8 mouse cellular contexts compared by ENCODE assay signal in the genomic region with DNA sequence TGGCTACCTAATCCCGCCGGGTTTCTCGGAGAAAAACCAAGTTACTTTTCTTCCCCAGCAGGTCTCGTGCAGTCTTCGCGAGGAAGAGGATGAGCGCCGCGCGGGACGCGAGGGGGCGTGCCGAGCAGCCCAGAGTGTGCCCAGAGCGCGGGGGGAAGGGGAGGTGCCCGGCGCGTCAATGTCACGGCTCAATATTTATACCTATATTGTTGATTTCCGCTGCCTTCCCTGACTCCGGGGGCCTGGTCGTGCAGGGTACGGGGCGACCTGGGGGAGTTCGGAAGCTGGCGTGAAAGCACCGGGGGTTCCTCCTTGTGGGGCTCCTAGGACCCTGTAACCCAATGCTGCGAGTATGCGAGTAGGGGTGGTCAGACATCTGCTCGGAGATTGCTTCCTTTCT.
DNase-seq lines count a peak whose midpoint lies in the region; ATAC-seq and TF ChIP-seq lines count a peak whose summit lies in the region.

No protein-coding gene starts in this region.

- peaks cover 29% of the 10 kb centered on the region for H3K27me3 ChIP-seq in lung, embryonic 14.5 days (ENCODE audit: insufficient read depth, low read length)
- H3K27me3 ChIP-seq in forebrain, embryonic 12.5 days: peaks cover 43% of the 10 kb centered on the region
- peaks cover 30% of the 10 kb centered on the region for H3K27me3 ChIP-seq in intestine, postnatal 0 days (replicated peaks; ENCODE audit: control insufficient read depth, insufficient read depth, low read length)
- peaks cover 5% of the 10 kb centered on the region for H3K27me3 ChIP-seq in thymus, adult 2 months (ENCODE audit: control insufficient read depth, insufficient read depth, low read length)

- TF ChIP-seq POLR2A in thymus, adult 2 months (IDR thresholded peaks at IDR 0.05; ENCODE audit: control insufficient read depth, extremely low read depth, insufficient read depth, low read length, poor library complexity): no peak

- peak overlapping the region; percentile 99 for H3K4me2 ChIP-seq in lung, embryonic 14.5 days
- peak overlapping the region; percentile 98 for H3K4me2 ChIP-seq in forebrain, embryonic 12.5 days
- peak overlapping the region; percentile 99 for H3K4me2 ChIP-seq in intestine, postnatal 0 days (replicated peaks; ENCODE audit: low read depth)

- ATAC-seq in lung, embryonic 14.5 days (ENCODE audit: insufficient read depth): peak; percentile 75
- peak; percentile 68 for ATAC-seq in forebrain, embryonic 12.5 days (ENCODE audit: low FRiP score)
- 0 out of 2 replicates have a peak, but pooled peaks have one; percentile 16 for ATAC-seq in intestine, postnatal 0 days
- ATAC-seq in megakaryocyte progenitor cell, adult 5-6 weeks (replicated peaks; ENCODE audit: poor library complexity): peak; percentile 49
- no peak for ATAC-seq in monocyte, adult 5-6 weeks (replicated peaks; ENCODE audit: insufficient number of reproducible peaks, low FRiP score, low TSS enrichment, poor library complexity, severe bottlenecking)

- no peaks in the 10 kb centered on the region for H3K9me3 ChIP-seq in lung, embryonic 14.5 days (ENCODE audit: low read depth, low read length)
- no peaks in the 10 kb centered on the region for H3K9me3 ChIP-seq in forebrain, embryonic 12.5 days
- no peaks in the 10 kb centered on the region for H3K9me3 ChIP-seq in intestine, postnatal 0 days (ENCODE audit: control insufficient read depth)

- peak; percentile 40 for DNase-seq in lung, embryonic 14.5 days
- DNase-seq in lung, adult 18-20 months: no peak
- DNase-seq in adrenal gland, postnatal 25 days: peak; percentile 26
- DNase-seq in thymus, adult 2 months: peak; percentile 69

- under 1% methylated on average over 29 of the region's 31 CpGs for WGBS in lung, embryonic 14.5 days
- under 1% methylated on average over 31 of the region's 31 CpGs for WGBS in forebrain, embryonic 12.5 days
- WGBS in intestine, postnatal 0 days: 1% methylated on average over 30 of the region's 31 CpGs
- WGBS in thymus, adult 2 months: under 1% methylated on average over 31 of the region's 31 CpGs

- no peak overlapping the region for H3K27ac ChIP-seq in lung, embryonic 14.5 days (ENCODE audit: low read depth)
- no peak overlapping the region for H3K27ac ChIP-seq in forebrain, embryonic 12.5 days
- no peak overlapping the region for H3K27ac ChIP-seq in intestine, postnatal 0 days (ENCODE audit: low read depth, low read length)
- H3K27ac ChIP-seq in thymus, adult 2 months (ENCODE audit: control insufficient read depth, insufficient read depth, low read length): no peak overlapping the region

- H3K4me1 ChIP-seq in lung, embryonic 14.5 days (ENCODE audit: insufficient read depth): peaks cover 4% of the 10 kb centered on the region; the same call in 1 of the 2 replicates
- peaks cover 27% of the 10 kb centered on the region for H3K4me1 ChIP-seq in forebrain, embryonic 12.5 days
- no peaks in the 10 kb centered on the region for H3K4me1 ChIP-seq in intestine, postnatal 0 days (replicated peaks; ENCODE audit: control insufficient read depth, insufficient read depth, low read length)
- H3K4me1 ChIP-seq in thymus, adult 2 months (replicated peaks; ENCODE audit: control insufficient read depth, insufficient read depth, low read length): peaks cover 12% of the 10 kb centered on the region

- peak overlapping the region; percentile 42 for H3K9ac ChIP-seq in lung, embryonic 14.5 days
- peak overlapping the region; percentile 45 for H3K9ac ChIP-seq in forebrain, embryonic 12.5 days
- H3K9ac ChIP-seq in intestine, postnatal 0 days (ENCODE audit: low read depth, low read length): peak overlapping the region; percentile 26; the same call in 1 of the 2 replicates

- no peaks in the 10 kb centered on the region for H3K36me3 ChIP-seq in lung, embryonic 14.5 days (ENCODE audit: insufficient read depth)
- no peaks in the 10 kb centered on the region for H3K36me3 ChIP-seq in forebrain, embryonic 12.5 days (replicated peaks)
- no peaks in the 10 kb centered on the region for H3K36me3 ChIP-seq in intestine, postnatal 0 days (ENCODE audit: control insufficient read depth, insufficient read depth)
- no peaks in the 10 kb centered on the region for H3K36me3 ChIP-seq in thymus, adult 2 months (ENCODE audit: control insufficient read depth, insufficient read depth, low read length)

- no peak for TF ChIP-seq CTCF in lung, embryonic 14.5 days (IDR thresholded peaks at IDR 0.05; ENCODE audit: low read depth)
- TF ChIP-seq CTCF in intestine, postnatal 0 days (IDR thresholded peaks at IDR 0.05; ENCODE audit: low read depth): peak; percentile 24; the same call in 1 of the 2 replicates
- no peak for TF ChIP-seq CTCF in thymus, adult 2 months (IDR thresholded peaks at IDR 0.05; ENCODE audit: borderline replicate concordance, control insufficient read depth, extremely low read depth, insufficient read depth, low read length, poor library complexity)

- peak overlapping the region; percentile 55 for H3K4me3 ChIP-seq in lung, embryonic 14.5 days (ENCODE audit: low read depth, low read length)
- peak overlapping the region; percentile 59 for H3K4me3 ChIP-seq in forebrain, embryonic 12.5 days (replicated peaks)
- peak overlapping the region; percentile 66 for H3K4me3 ChIP-seq in intestine, postnatal 0 days (ENCODE audit: low read depth, low read length)
- peak overlapping the region; percentile 66 for H3K4me3 ChIP-seq in thymus, adult 2 months (ENCODE audit: control insufficient read depth, insufficient read depth, low read length)

Comparison
In these comparisons a context has a peak if more than half of its experiments do, and no peak if none do; other contexts are left out.
1. DNase-seq: peak in lung, embryonic 14.5 days (single experiment), adrenal gland, postnatal 25 days (single experiment) and thymus, adult 2 months (single experiment); none in lung, adult 18-20 months (0 of 2).
2. Peak in every context shown above with its lines, with median percentiles within 50 percentile points of each other: H3K4me2 ChIP-seq, H3K4me3 ChIP-seq and H3K9ac ChIP-seq.